Mouse (Mus musculus) ovary, adult 10 weeks (tissue): ENCODE measurements around the gene Atp2b1. TPM values are rescaled to one million over a fixed set of nuclear protein-coding genes. Genes with fewer than 3 reads are reported as not detected.

Experiments used
- polyA plus RNA-seq: library from polyadenylated mRNA; stranded (reverse); fragments of 350-450 nt; fragmentation: Illumina TruSeq; extraction: RNeasy Lipid Tissue Mini Kit (QIAGEN cat#74804); gene quantifications from one replicate; pipeline ENCODE4 v1.2.3, GENCODE M21; 2014

The Atp2b1 gene
- 137 TPM for polyA plus RNA-seq

GRCm38 (mm10) chr10:98913961-98914809 is at the start of gene Atp2b1:
TSS of gene Atp2b1 (plus strand) at chr10:98914406.

Other genes with a start within 250 kb of the Atp2b1 start
- 25.5 TPM for gene Poc1b, start 192.6 kb downstream of the Atp2b1 start, polyA plus RNA-seq
- gene Galnt4, start 193.8 kb downstream of the Atp2b1 start, polyA plus RNA-seq: 24.0 TPM
- not detected for gene Phxr2, start 211.9 kb downstream of the Atp2b1 start, polyA plus RNA-seq